Mouse (Mus musculus): ENCODE data around the gene Hist1h3f. TPM values are rescaled to one million over a fixed set of nuclear protein-coding genes. Genes with fewer than 3 reads are reported as not detected.
A peak's percentile ranks its signal among the peaks of the same experiment; 100 is the strongest.

Hist1h3f gene
- polyA plus RNA-seq, 1 experiment from 2014 or later = 1.3 TPM

DNA sequence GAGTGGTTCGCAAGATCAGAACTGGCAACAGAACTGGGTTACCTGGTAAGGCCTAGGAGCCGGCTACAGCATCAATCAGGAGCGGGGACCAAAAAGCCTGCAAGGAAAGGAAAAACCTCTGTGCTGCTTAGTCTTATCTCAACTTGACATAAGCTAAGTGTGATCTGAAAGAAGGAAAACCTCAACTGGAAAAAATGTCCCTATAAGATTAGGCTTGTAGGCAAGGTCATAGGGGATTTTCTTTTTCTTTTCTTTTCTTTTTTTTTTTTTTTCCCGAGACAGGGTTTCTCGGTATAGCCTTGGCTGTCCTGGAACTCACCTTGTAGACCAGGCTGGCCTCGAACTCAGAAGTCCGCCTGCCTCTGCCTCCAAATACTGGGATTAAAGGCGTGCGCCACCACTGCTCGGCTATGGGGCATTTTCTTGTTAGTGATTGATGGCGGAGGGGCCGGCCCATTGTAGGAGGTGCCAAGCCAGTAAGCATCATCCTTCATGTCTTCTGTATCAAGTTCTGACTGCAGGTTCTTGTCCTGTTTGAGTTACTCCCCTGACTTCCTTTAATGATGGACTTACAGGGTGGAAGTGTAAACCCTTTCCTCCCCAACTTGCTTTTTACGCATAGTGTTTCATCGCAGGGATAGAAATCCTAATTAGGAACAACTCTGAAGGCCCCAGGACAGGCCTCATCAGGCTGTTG lies 36.9 kb upstream of the Hist1h3f start:
- peak; percentile 63 for DNase-seq (ENCODE audit: low spot score)
- H3K27ac ChIP-seq = no peak overlapping the region; the same call in 1 of the 2 replicates
- H3K4me1 ChIP-seq = peaks cover 48% of the 10 kb centered on the region
- H3K27me3 ChIP-seq (ENCODE audit: low read depth, poor library complexity, severe bottlenecking) = no peaks in the 10 kb centered on the region
- H3K9me3 ChIP-seq (replicated peaks) = no peaks in the 10 kb centered on the region
- 8% methylated on average over 14 of the region's 14 CpGs for WGBS
- no peaks in the 10 kb centered on the region for H3K36me3 ChIP-seq
- H3K4me3 ChIP-seq = peak overlapping the region; percentile 58

- no peaks in the 10 kb centered on the region for H3K36me3 ChIP-seq
- no peak overlapping the region for H3K27ac ChIP-seq
- 37% methylated on average over 1 of the region's 1 CpGs for WGBS
- no peak overlapping the region for H3K4me3 ChIP-seq
- DNase-seq (ENCODE audit: low spot score) = no peak
- H3K27me3 ChIP-seq (ENCODE audit: low read depth, poor library complexity, severe bottlenecking) = no peaks in the 10 kb centered on the region
- H3K9me3 ChIP-seq (replicated peaks) = no peaks in the 10 kb centered on the region
- H3K4me1 ChIP-seq = peaks cover 37% of the 10 kb centered on the region
Measured at GRCm38 (mm10) chr13:23510127-23510526, 33.7 kb upstream of the Hist1h3f start.

GRCm38 (mm10) chr13:23513517-23513916 lies 30.3 kb upstream of the Hist1h3f start:
- DNase-seq (ENCODE audit: low spot score) = no peak
- no peaks in the 10 kb centered on the region for H3K27me3 ChIP-seq (ENCODE audit: low read depth, poor library complexity, severe bottlenecking)
- no peak overlapping the region for H3K4me3 ChIP-seq
- no peaks in the 10 kb centered on the region for H3K9me3 ChIP-seq (replicated peaks)
- no peak overlapping the region for H3K27ac ChIP-seq
- H3K36me3 ChIP-seq = no peaks in the 10 kb centered on the region
- 92% methylated on average over 1 of the region's 1 CpGs for WGBS
- H3K4me1 ChIP-seq = peaks cover 20% of the 10 kb centered on the region

DNA sequence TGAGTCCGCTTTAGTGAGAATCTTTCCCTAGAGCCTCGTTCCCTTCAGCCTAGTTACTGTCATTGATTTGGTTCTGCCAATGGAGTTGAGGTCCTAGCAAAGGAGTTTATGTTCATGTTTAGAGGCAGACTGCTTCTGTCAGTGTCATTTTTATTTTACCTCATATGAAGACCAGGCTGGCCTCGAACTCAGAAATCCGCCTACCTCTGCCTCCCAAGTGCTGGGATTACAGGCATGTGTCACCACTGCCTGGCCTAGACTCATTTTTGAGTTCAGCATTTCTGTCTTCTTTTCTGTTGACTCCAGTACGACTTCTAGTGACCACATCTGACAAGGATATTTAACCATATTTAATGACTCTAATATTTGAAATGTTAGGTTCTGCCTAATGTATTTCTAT lies 28.6 kb upstream of the Hist1h3f start:
- no peak for DNase-seq (ENCODE audit: low spot score)
- Histone ChIP-seq H3K27me3 (ENCODE audit: low read depth, poor library complexity, severe bottlenecking) (no peaks in the 10 kb centered on the region), H3K4me1 (peaks cover 10% of the 10 kb centered on the region), H3K4me3 (no peak overlapping the region), H3K27ac (no peak overlapping the region), H3K36me3 (no peaks in the 10 kb centered on the region), H3K9me3 (replicated peaks) (no peaks in the 10 kb centered on the region)
- WGBS = 78% methylated on average over 5 of the region's 5 CpGs

GRCm38 (mm10) chr13:23515826-23516620 lies 27.8 kb upstream of the Hist1h3f start:
- H3K4me3 ChIP-seq = peak overlapping the region; percentile 51
- DNase-seq (ENCODE audit: low spot score) = no peak
- no peaks in the 10 kb centered on the region for H3K9me3 ChIP-seq (replicated peaks)
- H3K4me1 ChIP-seq = peaks cover 5% of the 10 kb centered on the region
- H3K36me3 ChIP-seq = no peaks in the 10 kb centered on the region
- H3K27ac ChIP-seq = peak overlapping the region; percentile 72
- 52% methylated on average over 15 of the region's 15 CpGs for WGBS
- H3K27me3 ChIP-seq (ENCODE audit: low read depth, poor library complexity, severe bottlenecking) = no peaks in the 10 kb centered on the region

DNA sequence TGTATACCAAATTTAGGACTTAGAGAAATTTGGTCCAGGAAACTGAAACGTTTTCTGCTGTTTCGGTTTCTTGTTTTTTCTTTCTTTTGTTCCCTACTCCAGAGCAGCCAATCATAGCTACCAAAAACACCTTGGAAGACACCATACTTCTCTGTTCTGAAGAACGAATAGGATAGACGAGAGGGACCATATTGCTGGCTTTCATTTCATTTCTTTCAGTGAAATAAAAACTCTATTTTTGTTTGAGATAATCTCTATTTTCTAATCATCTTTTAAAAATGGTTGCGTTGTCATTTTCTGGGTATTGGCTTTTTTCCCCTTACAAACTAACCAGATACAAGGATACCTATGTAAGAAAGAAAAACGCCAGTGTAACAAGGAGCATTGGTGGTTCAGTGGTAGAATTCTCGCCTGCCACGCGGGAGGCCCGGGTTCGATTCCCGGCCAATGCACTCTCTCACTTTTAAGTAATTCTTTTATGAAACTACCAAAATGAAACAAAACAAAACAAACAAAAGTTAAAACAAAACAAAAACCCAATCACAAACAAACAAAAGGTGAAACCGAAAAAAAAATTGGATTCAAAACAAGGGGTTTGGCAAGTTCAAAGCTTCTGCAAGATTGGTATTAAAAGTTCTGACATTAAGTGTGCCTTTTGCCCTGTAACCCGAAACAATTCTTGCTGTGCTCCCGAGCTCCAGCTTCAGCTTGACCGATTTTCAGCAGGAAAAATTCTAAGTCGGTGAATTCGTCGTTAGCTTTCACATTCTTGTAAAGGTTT lies 26.8 kb upstream of the Hist1h3f start:
- H3K4me1 ChIP-seq = peaks cover 5% of the 10 kb centered on the region
- H3K9me3 ChIP-seq (replicated peaks) = no peaks in the 10 kb centered on the region
- no peaks in the 10 kb centered on the region for H3K27me3 ChIP-seq (ENCODE audit: low read depth, poor library complexity, severe bottlenecking)
- H3K4me3 ChIP-seq = peak overlapping the region; percentile 51
- no peak for DNase-seq (ENCODE audit: low spot score)
- no peaks in the 10 kb centered on the region for H3K36me3 ChIP-seq
- peak overlapping the region; percentile 72 for H3K27ac ChIP-seq
- WGBS = under 1% methylated on average over 19 of the region's 19 CpGs

GRCm38 (mm10) chr13:23517603-23518294 lies 26.1 kb upstream of the Hist1h3f start:
- no peaks in the 10 kb centered on the region for H3K9me3 ChIP-seq (replicated peaks)
- H3K4me3 ChIP-seq = peak overlapping the region; percentile 51
- peaks cover 5% of the 10 kb centered on the region for H3K4me1 ChIP-seq
- H3K36me3 ChIP-seq = no peaks in the 10 kb centered on the region
- DNase-seq (ENCODE audit: low spot score) = peak; percentile 81
- H3K27me3 ChIP-seq (ENCODE audit: low read depth, poor library complexity, severe bottlenecking) = no peaks in the 10 kb centered on the region
- H3K27ac ChIP-seq = no peak overlapping the region
- WGBS = under 1% methylated on average over 27 of the region's 27 CpGs

DNA sequence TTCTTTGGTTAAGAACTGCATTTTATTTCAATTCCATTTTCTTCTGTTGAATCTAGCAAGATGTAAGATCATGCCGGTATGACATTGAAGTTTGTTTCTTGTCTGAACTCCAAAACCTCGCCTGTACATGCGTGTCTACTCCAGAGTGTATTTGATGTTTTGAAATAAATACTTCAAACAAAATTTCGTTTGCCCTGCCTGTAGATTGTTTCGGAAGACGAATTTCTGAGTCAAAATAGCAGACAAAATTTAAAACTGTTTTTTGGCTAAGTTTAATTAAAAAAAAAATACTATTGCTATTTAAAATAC lies 25.6 kb upstream of the Hist1h3f start:
- under 1% methylated on average over 6 of the region's 6 CpGs for WGBS
- DNase-seq (ENCODE audit: low spot score) = no peak
- Histone ChIP-seq H3K4me3 (peak overlapping the region; percentile 51), H3K9me3 (replicated peaks) (no peaks in the 10 kb centered on the region), H3K4me1 (peaks cover 5% of the 10 kb centered on the region), H3K36me3 (no peaks in the 10 kb centered on the region), H3K27me3 (ENCODE audit: low read depth, poor library complexity, severe bottlenecking) (no peaks in the 10 kb centered on the region), H3K27ac (no peak overlapping the region)

DNA sequence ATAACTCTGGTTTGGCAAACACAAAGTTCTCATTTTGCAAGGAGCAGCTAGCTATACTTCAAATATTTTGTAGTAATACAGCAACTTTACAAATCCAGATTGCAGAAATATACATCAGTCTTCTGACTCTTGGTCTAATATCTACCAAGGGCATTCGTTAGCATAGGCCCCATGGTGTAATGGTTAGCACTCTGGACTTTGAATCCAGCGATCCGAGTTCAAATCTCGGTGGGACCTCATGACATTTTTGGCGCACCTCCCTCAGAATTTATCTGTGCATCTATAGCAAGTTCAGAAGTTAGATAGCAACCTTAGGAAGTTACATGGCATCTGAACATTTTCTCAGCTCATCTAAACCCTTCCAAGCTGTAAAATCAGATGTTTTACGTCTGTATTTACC lies 25.0 kb upstream of the Hist1h3f start:
- Histone ChIP-seq H3K4me3 (peak overlapping the region; percentile 51), H3K4me1 (peaks cover 5% of the 10 kb centered on the region), H3K27ac (no peak overlapping the region), H3K27me3 (ENCODE audit: low read depth, poor library complexity, severe bottlenecking) (no peaks in the 10 kb centered on the region), H3K9me3 (replicated peaks) (no peaks in the 10 kb centered on the region), H3K36me3 (no peaks in the 10 kb centered on the region)
- DNase-seq (ENCODE audit: low spot score) = peak; percentile 76
- 0% methylated on average over 6 of the region's 6 CpGs for WGBS

GRCm38 (mm10) chr13:23519416-23519815 lies 24.4 kb upstream of the Hist1h3f start:
- DNase-seq (ENCODE audit: low spot score) = peak; percentile 72
- Histone ChIP-seq H3K27me3 (ENCODE audit: low read depth, poor library complexity, severe bottlenecking) (no peaks in the 10 kb centered on the region), H3K36me3 (no peaks in the 10 kb centered on the region), H3K27ac (no peak overlapping the region), H3K4me1 (peaks cover 5% of the 10 kb centered on the region), H3K4me3 (peak overlapping the region; percentile 51), H3K9me3 (replicated peaks) (no peaks in the 10 kb centered on the region)
- WGBS = under 1% methylated on average over 10 of the region's 10 CpGs

DNA sequence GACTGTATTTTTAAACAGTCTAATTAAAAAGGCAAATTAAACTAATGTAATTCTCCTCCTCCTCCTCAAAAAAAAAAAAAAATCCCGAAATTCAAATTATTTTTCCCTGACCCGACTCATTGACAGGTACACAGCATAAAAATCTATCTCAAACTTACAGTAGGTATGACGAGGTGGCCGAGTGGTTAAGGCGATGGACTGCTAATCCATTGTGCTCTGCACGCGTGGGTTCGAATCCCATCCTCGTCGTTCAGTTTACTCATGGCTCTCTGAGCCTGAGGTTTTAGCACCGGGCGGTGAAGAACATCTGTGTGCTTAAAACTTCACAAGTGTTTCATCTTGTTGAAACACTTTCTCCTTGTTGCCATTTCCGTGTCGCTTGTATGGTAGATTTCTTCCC lies 22.1 kb upstream of the Hist1h3f start:
- Histone ChIP-seq H3K4me1 (peaks cover 7% of the 10 kb centered on the region), H3K4me3 (peak overlapping the region; percentile 27)
- peak; percentile 79 for DNase-seq (ENCODE audit: low spot score)

GRCm38 (mm10) chr13:23523976-23524375 lies 19.9 kb upstream of the Hist1h3f start:
- DNase-seq (ENCODE audit: low spot score) = no peak
- 63% methylated on average over 5 of the region's 5 CpGs for WGBS
- Histone ChIP-seq H3K27ac (no peak overlapping the region), H3K4me3 (no peak overlapping the region), H3K4me1 (peaks cover 13% of the 10 kb centered on the region), H3K9me3 (replicated peaks) (no peaks in the 10 kb centered on the region), H3K36me3 (no peaks in the 10 kb centered on the region), H3K27me3 (ENCODE audit: low read depth, poor library complexity, severe bottlenecking) (no peaks in the 10 kb centered on the region)

More for the DNA sequence above, 22.1 kb upstream of the Hist1h3f start:
- Histone ChIP-seq H3K9me3 (replicated peaks) (no peaks in the 10 kb centered on the region), H3K36me3 (no peaks in the 10 kb centered on the region), H3K27ac (no peak overlapping the region), H3K27me3 (ENCODE audit: low read depth, poor library complexity, severe bottlenecking) (no peaks in the 10 kb centered on the region)
- under 1% methylated on average over 14 of the region's 14 CpGs for WGBS

All from limb, embryonic 10.5 days (tissue).